Mouse (Mus musculus): Measurements from ENCODE around the gene Cacna2d2.

DNA sequence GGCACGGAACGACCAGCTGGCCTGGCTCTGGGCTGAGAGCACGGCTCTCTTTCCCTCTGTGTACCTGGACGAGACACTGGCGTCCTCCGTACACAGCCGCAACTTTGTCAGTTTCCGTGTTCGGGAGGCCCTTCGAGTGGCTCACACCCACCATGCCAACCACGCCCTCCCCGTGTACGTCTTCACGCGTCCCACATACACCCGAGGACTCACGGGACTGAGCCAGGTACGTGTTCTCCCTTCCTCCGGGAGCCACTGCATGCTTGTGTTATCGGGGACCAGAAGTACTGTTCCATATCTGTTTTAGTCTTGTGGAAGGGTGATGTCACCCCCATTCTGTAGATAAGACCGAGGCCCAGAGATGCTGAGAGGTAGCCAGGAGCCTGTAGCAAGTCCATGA lies 171.4 kb downstream of the Cacna2d2 start:
- TF ChIP-seq CTCF (IDR thresholded peaks at IDR 0.05; ENCODE audit: low read depth) (no peak), EP300 (optimal IDR thresholded peaks at IDR 0.05) (no peak)

Measured in stomach, postnatal 0 days (tissue).